Mouse (Mus musculus): ENCODE results near the gene Selenov.

The Selenov gene

DNA sequence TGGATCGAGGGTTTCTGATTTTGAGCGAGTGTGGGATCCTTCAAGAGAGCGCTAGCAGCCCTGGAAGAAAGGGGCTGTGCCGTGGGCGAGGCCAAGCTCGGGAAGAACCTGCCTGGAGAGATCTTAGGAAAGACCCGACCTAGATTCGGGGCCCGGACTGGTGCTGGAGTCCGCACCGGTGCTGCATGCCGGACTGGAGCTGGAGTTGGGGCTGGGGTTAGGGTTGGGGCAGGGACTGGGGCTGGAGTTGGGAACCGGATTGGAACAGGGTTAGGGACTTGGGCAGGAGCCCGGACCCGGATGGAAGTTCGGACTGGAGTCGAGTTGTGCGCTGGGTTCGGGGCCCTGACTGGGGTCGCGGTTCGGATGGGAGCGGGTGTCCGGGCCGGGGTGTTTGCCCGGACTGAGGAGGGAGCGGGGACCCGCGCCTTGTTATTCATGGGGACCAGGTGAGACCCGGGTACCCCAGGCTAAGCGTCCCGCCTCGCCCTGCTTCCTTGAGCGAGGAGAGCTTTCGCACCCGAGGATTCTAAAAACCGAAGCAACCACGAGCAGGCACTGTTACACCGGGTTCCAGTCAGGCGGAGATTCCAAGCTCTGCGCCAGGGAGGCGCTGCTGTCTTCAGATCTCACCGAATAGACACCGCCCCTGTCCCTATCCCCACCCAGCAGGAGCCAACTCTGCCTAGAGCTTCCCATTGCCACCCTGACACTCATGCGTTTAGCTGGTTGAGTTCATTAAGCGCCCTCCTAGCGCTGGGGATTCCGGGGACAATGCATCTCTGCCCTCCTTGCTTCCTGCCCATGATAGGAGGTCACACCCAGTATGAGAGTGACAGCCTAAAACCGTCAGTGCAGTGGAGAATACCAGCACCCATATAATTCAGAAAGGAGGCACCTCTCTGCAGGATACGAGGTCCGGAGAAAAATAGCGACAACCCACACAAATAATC lies at the start of gene Selenov:
Gene Selenov, minus strand, starts transcription at position 549 of the 953 bp plus-strand sequence.
- DNase-seq (ENCODE audit: low spot score) = peak; percentile 65

DNA sequence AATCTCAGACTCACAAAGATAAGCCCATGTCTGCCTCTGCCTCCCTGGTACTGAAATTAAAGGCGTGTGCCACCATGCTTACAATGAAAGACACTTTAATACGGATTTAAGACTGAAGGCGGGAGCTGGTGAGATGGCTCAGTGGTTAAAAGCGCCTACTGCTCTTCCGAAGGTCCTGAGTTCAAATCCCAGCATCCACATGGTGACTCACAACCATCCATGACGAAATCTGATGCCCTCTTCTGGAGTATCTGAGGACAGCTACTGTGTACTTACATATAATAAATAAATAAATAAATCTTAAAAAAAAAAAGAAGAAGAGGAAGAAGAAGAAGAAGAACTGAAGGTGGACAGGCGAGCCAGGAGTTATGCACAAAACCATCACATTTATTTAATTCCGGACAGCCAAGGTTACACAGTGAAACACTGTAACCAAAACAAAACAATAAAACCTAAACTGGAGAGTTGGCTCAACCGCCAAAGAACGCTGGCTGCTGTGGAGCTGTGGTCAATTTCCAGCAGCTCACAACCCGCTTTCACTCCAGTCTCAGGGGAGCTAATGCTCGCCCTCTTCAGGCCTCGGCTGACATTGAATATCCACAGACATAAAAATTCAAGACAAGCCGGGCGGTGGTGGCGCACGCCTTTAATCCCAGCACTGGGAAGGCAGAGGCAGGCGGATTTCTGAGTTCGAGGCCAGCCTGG lies 48.4 kb upstream of the Selenov start:
- peak; percentile 77 for DNase-seq (ENCODE audit: low spot score)

DNA sequence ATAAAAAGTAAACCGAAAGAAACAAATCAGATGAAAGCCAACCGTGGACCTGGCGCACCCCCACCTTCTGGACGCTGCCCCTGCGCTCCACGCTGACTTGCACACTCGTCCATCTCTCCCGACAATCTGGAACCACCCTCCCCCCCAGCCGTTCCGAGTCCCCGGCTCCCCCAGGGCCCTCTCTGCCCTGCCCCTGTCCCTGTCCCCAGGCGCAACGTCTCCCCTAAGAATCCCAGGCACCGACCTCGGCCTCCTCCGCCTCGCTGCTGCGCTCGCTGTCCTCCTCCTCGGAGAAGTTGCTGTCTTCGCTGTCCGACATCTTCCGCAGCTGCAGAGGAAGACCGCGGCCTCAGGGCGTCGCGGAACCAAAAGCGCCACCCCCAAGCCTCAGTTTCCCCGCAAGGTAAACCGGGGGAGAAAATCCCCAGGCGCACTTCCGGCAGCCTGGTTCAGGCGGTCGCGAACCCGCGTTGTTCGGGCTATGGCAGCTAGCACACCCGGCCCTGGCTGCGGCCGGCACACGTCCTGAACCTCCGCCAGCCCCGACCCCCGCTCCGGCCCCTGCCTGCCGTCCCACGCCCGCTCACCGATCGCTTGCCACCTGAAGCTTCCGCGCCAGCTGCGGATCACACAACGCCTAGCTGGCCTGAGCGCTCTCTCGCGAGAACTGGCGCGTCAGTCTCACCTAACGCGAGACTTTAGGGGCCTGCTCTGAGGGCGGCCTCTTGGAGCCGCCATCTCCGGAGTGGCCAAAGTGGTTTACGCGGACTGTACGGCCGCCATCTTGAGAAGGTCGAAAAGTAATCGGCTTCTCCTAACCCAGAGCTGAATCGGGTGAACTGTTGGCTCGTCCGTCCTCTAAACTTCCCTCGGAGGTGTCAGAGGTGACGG lies 47.4 kb upstream of the Selenov start, which contains the start of gene Supt5:
Gene Supt5, minus strand, starts transcription at position 639 of the 891 bp plus-strand sequence.
- peak; percentile 95 for DNase-seq (ENCODE audit: low spot score)

DNA sequence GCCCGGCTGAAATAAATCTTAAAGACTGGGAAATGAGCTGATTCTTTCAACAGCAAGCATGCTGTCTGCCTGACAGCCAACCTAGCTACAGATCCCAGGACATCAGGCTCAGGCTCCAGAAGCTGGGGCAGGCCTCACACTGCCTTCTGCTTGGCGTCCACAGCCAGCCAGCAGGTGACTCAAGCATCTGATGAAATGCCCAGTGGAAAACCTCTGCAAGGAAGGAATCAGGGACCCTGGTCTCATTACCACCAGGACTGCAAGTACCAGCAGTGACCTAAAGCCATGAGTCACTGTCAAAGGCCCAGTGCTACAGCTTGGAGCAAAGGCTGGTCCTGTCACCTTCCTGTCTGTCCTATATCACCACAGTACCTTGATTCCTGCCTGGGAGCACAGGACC lies 44.5 kb upstream of the Selenov start:
- DNase-seq (ENCODE audit: low spot score) = no peak

DNA sequence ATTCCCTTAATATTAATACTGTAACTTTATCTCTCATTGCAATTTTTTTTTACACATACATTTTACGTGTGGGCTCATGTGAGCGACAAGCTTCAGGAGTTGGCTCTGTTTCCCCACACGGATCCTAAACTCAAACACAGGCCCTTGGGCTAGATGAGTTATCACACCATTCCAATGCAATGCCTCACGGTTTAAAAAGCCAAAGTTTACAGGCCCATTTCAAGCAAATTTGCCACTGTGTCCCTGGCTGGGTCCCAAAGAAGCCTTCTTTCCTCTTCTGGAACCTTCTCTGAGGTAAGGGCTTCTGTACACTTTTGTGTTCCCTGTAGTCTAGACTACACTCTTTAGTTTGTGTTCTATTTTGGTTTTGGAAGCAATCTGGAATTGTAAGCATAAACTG lies 43.5 kb upstream of the Selenov start:
- DNase-seq (ENCODE audit: low spot score) = no peak

DNA sequence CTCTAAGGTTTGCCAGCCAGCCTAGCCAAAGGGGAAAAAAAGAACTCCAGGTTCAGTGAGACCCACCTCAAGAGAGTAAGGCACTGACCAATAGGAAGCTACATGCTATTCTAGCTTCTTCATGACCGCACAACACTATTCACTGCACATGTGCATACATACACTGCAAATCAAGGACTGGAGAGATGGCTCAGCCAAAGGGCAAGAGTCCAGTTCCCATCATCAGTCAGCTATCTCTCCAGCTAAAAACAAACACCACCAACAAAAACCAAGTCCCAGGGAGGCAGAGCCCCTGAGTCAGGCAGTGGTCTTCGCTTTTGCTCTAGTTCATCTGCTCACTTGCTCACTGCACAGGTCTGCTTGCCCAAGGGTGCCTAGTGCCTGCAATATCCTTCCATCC lies 37.3 kb upstream of the Selenov start:
- DNase-seq (ENCODE audit: low spot score) = no peak

DNA sequence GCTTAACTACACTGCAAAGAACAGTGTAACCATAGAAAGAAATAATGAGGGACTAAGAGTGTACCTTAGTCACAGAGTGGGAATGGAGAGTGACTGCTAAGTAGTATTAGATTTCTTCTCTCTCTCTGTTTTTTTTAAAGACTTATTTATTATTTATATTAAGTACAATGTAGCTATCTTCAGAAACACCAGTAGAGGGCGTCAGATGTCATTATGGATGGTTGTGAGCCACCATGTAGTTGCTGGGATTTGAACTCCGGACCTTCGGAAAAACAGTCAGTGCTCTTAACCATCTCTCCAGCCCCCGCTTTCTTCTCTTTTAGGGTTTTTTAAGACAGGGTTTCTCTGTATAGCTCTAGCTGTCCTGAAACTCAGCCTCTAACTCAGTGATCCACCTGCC lies 35.5 kb upstream of the Selenov start:
- DNase-seq (ENCODE audit: low spot score) = no peak

DNA sequence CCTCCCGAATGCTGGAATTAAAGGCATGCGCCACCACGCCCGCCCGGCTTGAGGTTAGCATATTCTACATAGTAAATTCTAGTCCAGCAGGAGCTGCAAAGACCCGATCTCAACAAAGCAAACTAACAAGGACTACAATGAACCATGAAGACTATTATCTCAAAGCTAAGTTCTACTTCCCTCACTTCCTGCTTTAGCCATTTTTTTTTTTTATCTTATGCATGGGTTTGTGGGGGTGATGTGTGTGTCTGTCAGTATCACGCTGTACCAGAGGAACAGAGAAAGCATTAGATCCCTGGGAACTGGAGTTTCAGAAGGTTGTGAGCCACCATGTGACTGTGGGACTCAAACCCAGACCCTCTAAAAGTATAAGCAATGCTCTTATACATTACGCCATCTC lies 34.3 kb upstream of the Selenov start:
- no peak for DNase-seq (ENCODE audit: low spot score)

DNA sequence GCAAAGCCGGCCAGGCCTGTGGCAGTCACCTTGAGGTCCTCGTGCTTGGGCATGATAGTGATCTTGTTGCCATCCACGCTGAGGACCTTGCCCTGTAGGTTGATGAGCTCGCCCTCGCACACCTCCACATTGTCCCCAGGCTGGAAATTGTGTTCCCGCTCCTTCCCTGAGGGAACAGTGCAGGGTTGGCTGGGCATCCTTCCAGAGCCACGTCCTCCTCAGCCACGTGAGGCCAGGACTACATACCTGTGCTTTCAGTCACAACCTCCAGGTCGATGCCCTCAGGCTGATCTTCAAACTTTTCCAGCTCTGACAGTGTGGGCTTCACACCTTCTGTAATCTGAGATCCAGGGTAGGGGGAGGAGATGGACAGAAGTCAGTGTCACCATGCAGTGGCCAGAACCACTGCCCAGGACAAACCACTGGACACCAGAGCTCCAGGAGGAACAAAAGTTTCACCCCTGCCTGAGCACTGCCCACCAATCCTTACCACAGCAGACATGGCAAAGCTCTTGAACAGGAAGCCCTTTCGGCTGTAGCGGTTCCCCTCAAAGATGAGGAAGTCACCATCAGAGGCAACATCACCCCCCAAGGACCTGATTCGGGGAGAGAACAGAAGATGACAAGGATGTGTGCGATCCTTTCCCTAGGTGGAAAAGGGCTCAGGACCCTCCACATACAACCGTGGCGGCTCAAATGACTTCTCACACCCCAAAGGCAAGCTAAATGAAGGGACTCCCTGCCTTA lies 31.2 kb upstream of the Selenov start:
- DNase-seq (ENCODE audit: low spot score) = no peak

DNA sequence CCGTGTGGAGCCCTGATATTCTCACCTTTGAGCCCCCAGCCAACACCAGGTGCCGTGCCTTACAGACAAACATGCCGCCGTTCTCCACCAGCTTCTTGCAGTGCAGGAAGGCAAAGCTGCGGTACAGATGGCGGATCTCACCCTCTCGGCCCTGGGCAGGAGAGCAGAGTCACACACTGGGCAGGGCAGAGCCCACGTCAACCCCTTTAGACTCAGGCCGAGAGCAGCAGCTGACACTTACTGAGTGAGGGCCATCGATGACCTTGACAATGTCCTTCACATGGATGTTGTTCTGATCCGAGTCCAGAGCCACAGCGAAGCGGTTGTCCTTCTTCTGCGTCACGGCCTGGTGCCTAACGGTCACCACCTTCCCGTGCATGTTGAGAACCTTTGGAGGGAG lies 27.7 kb upstream of the Selenov start:
- no peak for DNase-seq (ENCODE audit: low spot score)

DNA sequence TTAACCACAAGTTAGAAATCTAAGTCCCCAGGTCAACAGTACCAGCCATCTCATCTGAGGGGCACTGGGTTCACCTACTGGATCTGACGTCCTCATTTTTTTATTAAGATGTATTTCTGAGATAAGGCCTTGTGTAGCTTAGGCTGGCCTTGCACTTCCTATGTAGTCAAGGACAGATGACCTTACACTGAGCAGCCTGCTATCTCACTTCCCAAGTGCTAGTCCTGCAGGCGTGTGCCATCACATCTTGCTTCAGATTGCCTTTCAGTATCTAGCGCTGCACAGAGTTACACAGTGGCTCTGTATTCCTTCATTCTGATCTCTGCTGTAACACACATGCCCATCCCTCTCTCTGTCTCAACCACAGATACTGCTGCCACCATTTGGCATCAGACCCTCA lies 27.1 kb upstream of the Selenov start:
- DNase-seq (ENCODE audit: low spot score) = no peak

DNA sequence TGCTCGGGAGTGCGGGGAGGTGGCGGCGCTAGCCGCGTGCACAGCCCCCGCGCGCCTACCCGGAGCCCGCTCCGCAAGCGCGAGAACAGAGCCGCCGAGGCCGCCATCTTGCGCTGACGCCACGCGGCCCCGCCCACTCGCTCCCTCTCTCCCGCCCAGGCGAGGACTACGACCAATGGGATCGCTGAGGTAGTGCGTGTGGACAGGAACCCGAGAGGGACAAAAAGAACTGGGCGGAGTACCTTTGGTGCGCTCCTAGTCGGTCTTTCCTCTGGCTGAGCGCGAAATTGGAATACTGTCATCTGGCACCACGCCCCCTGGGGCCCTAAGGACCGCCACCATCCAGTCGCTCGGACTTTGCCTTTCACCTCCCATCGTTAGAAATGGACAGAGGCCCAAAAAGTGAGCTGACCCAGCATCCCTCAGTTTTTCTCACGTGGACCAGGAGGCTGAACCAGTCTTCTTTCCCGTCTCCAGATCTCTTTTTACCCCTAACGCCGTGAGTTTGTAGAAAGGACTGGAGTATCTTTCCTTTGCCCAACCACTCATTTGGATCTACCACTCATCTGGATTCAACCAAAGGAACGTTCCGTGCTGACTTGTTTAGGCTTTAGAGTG lies 21.0 kb upstream of the Selenov start, which contains the start of gene Timm50:
Gene Timm50, minus strand, starts transcription at position 147 of the 618 bp plus-strand sequence.
- peak; percentile 99 for DNase-seq (ENCODE audit: low spot score)

DNA sequence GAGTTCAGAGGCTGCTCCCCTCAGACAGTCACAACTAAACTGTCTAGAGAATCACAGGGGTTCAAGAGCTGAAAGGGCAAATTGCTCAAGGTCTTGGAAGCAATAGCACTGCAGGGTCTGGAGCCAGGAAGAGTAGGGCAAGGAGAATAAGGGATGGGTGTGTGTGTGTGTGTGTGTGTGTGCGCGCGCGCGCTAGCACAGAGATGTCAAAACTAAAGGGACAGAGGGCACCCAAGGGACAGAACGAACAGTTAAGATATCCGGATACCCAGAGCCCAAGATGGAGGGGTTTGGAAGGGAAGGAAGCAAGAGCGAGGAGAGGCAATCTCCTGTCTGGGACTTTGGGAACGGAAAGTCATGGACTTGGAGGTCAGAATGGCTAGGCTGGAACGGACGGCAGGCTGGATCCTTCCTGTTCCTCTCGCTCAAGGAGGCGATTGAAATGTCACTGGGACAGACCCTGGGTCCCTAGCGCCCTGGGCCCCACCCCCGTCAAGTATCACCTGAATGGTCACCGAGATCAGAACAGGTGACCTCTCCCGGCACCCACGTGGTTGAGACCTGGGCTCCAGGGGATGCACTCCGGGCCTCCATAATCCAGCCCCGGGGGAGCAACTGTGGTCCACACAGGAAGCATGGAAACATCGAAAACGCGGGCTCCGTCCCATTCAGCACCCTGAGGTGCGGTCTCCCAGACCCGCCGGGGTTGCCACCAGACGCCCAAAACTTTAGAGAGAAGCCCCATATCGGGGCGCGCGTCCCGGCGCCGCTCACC lies 20.4 kb upstream of the Selenov start:
- no peak for DNase-seq (ENCODE audit: low spot score)

DNA sequence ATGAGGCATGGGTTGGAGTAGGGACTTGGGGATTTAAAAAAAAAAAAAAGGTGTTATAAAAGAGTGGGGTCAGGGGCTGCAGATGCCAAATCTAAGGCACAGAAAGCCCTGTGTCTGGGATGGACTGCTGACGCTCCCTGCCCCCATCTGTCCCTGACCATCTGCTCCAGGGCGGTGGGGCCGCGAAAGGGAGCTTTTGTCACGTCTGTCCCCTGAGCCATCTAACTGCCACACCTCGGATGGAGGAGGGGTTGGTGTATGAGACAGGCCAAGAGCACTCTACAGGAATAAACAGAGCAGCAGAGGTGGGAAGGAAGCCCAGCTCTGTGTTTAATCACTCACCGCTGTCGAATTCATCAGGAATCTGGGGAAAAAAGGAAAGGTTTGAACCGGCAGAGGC lies 18.8 kb upstream of the Selenov start:
- DNase-seq (ENCODE audit: low spot score) = no peak

DNA sequence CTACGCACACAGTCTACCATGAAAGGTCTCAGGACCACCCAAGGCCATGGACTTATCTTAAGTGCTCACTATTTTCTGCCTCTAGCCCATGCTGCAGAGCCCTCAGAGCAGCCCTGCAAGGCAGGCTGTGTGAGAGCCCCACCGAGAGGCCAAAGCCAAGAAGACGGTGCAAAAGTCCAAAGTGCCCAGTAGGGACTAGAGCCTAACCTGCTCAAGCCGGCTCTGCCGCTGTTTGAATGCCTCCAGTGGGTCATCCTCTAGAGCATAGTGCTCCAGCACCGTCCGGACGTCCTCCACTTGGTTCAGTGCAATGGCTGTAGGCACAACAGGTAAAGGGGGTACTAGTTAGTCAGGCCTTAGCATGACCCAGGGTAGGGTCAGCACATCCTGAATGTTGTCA lies 15.2 kb upstream of the Selenov start:
- DNase-seq (ENCODE audit: low spot score) = no peak

DNA sequence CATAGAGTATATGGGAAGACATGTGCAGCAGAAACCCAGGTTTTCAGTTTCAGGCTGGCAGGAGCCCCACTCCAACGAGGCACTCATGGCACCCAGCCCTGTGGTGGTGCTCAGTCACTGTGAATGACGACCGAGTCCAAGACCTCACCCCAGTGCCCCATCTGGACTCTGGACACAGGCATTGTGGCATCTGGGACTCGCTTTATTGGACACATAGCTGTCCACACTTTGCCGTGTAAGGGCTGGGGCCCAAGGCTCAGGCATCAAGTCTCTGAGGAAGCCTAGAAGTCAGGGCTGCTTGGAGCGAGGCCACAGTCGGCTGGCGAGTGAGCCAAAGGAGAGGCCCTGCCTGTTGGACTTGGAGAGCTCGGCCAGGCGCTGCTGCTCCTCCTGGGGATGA lies 14.7 kb upstream of the Selenov start:
- peak; percentile 40 for DNase-seq (ENCODE audit: low spot score)

DNA sequence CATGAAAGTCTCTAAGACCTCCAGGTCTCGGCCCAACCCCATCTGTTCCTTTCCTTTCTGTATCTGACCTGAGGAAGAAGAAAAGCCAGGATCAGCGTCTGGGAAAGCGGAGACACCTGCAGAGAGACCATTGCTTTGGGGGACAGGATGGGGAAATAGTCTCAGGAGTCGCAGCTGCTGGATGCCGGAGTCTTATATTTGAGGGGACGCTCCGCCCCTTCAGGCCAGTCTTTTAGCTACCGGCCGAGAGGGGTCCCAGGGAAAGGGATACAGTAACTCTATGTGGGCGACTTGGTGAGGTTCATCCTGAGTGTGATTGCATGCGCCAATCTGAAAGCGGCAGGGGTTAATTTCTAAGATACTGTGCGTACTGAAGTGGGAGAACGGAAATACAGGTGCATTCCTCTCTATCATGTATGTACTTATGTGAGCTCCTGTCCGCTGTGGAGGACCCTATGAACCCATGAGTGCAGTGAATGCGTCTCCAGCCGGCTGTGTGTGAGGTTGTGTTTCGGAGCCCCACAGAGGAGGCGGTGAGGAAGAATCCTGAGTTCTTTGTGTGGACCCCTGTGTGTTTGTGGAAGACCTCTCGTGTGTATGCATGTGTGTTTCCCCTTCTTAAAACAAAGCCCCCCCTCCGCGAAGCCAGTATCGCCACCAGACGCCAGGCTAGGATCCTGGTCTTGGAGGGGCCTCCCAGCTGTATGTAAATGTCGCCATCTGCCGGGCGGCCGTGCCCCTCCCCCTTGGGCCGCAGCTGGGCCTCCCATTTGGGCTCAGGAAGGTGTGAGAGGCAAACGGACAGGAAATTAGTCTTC lies 10.8 kb upstream of the Selenov start, which contains the start of gene Dll3:
Gene Dll3, minus strand, starts transcription at position 623 of the 818 bp plus-strand sequence.
- DNase-seq (ENCODE audit: low spot score) = peak; percentile 78

DNA sequence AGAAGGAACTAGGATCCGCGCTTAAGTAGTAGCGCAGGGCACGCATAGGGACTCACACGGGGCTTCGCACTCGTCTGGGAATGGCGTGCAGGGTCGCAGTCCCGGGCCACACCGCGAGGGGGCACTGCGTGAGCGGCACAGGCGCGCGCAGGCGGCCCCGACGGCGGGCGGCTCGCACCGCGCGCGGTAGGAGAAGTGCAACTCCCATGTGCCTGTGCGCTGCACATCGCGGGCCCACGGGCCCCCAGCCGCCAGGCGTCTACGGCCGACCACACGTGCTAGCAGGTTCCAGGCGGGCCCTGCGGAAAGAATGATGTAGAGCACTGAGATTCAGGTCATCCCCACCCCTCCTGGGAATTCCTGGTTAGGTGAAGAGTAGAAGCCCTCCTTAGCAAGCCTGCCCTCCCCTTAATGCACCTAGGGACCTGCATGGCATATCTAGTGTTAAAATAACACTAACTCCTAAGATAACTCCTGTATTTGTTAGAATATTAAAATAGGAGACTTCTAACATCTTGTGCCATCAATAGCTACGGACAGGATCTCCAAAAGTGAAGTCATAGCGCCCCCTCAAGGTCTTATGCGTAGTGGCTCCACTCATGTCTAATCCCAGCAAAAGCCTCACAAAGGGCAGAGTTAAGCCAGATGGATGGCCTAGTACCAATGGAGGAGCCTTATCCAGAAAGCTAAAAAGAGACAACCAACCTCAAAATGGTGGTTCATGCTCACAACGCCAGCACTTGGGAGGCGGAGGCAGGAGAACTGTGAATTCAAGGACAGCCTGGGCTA lies 8.0 kb upstream of the Selenov start:
- peak; percentile 70 for DNase-seq (ENCODE audit: low spot score)

All from testis, postnatal 10 days (tissue).